Mouse (Mus musculus): ENCODE results near the gene Rnf185. TPM values are rescaled to one million over a fixed set of nuclear protein-coding genes. Genes with fewer than 3 reads are reported as not detected.

Rnf185 gene
- total RNA-seq, 4 experiments from 2014 or later: 34.8 to 45.3 (median 38.5) TPM

GRCm38 (mm10) chr11:3394520-3394919, 57.6 kb downstream of the Rnf185 start:
- no peak for DNase-seq

- no peak for DNase-seq
Observed at GRCm38 (mm10) chr11:3392526-3392925, 59.6 kb downstream of the Rnf185 start.

- no peak for DNase-seq
Observed at GRCm38 (mm10) chr11:3390789-3391188, 61.4 kb downstream of the Rnf185 start.

GRCm38 (mm10) chr11:3389996-3390395, 62.2 kb downstream of the Rnf185 start:
- DNase-seq: no peak

- DNase-seq: no peak
Observed at GRCm38 (mm10) chr11:3387482-3388196, 64.5 kb downstream of the Rnf185 start.

- peak; percentile 75 for DNase-seq
Observed at GRCm38 (mm10) chr11:3386941-3387368, 65.2 kb downstream of the Rnf185 start.

- DNase-seq: peak; percentile 25
Observed at GRCm38 (mm10) chr11:3382602-3383594, 69.3 kb downstream of the Rnf185 start.

- DNase-seq: no peak
Observed at GRCm38 (mm10) chr11:3381148-3381814, 70.9 kb downstream of the Rnf185 start.

GRCm38 (mm10) chr11:3379427-3379826, 72.7 kb downstream of the Rnf185 start:
- no peak for DNase-seq

GRCm38 (mm10) chr11:3374741-3375140, 77.4 kb downstream of the Rnf185 start:
- DNase-seq: no peak

GRCm38 (mm10) chr11:3374293-3374645, 77.9 kb downstream of the Rnf185 start:
- no peak for DNase-seq

GRCm38 (mm10) chr11:3373591-3374292, 78.4 kb downstream of the Rnf185 start:
- DNase-seq: no peak

- DNase-seq: no peak
Observed at GRCm38 (mm10) chr11:3371599-3372295, 80.4 kb downstream of the Rnf185 start.

GRCm38 (mm10) chr11:3370928-3371598, 81.1 kb downstream of the Rnf185 start:
- DNase-seq: peak; percentile 76

GRCm38 (mm10) chr11:3370162-3370561, 82.0 kb downstream of the Rnf185 start:
- no peak for DNase-seq

- no peak for DNase-seq
Observed at GRCm38 (mm10) chr11:3369449-3369848, 82.7 kb downstream of the Rnf185 start.

- no peak for DNase-seq
Observed at GRCm38 (mm10) chr11:3368983-3369382, 83.2 kb downstream of the Rnf185 start.

- no peak for DNase-seq
Observed at GRCm38 (mm10) chr11:3366411-3366810, 85.8 kb downstream of the Rnf185 start.

All from adrenal gland, adult 8-10 months (tissue).